Mouse (Mus musculus): ENCODE results near the gene Trim15. TPM values are rescaled to one million over a fixed set of nuclear protein-coding genes. Genes with fewer than 3 reads are reported as not detected.
"Not testable (repeated sequence)": the region's sequence is repeated elsewhere in the genome, so short reads cannot be mapped to it uniquely, and the experiment has no call there.

Trim15 gene
- polyA plus RNA-seq, 1 experiment from 2014 or later: 0.08 TPM

- no peak overlapping the region for H3K4me3 ChIP-seq (ENCODE audit: low read depth, low read length)
- no peaks in the 10 kb centered on the region for H3K36me3 ChIP-seq (ENCODE audit: control insufficient read depth, insufficient read depth, low read length)
- H3K9ac ChIP-seq (ENCODE audit: low read length): no peak overlapping the region
- H3K9me3 ChIP-seq (ENCODE audit: control insufficient read depth, low read length): no peaks in the 10 kb centered on the region
- H3K27ac ChIP-seq (replicated peaks; ENCODE audit: low read depth, low read length): no peak overlapping the region
- ATAC-seq (ENCODE audit: insufficient number of reproducible peaks, low FRiP score, low TSS enrichment, low read depth) (no peak), DNase-seq (ENCODE audit: low spot score) (no peak)
- H3K4me2 ChIP-seq (ENCODE audit: low read depth, severe bottlenecking): no peak overlapping the region
- no peaks in the 10 kb centered on the region for H3K4me1 ChIP-seq (ENCODE audit: control insufficient read depth, insufficient read depth, low read length)
- H3K27me3 ChIP-seq (ENCODE audit: control insufficient read depth, insufficient read depth, low read length): no peaks in the 10 kb centered on the region
- 78% methylated on average over 5 of the region's 5 CpGs for WGBS
These were observed 33.0 kb upstream of the Trim15 start for GRCm38 (mm10) chr17:36900001-36900400.

- Histone ChIP-seq H3K4me2 (ENCODE audit: low read depth, severe bottlenecking) (no peak overlapping the region), H3K27ac (replicated peaks; ENCODE audit: low read depth, low read length) (no peak overlapping the region)
These were observed 32.4 kb upstream of the Trim15 start for GRCm38 (mm10) chr17:36899376-36899775.

GRCm38 (mm10) chr17:36897552-36898205, 30.7 kb upstream of the Trim15 start, which contains the start of gene Trim31:
Trim31 (plus strand) TSS chr17:36898118.
- Histone ChIP-seq H3K27ac (replicated peaks; ENCODE audit: low read depth, low read length) (no peak within 1 kb of the TSS), H3K36me3 (ENCODE audit: control insufficient read depth, insufficient read depth, low read length) (no peaks in the 10 kb centered on the region), H3K4me1 (ENCODE audit: control insufficient read depth, insufficient read depth, low read length) (no peaks in the 10 kb centered on the region), H3K4me2 (ENCODE audit: low read depth, severe bottlenecking) (no peak within 1 kb of the TSS), H3K9me3 (ENCODE audit: control insufficient read depth, low read length) (no peaks in the 10 kb centered on the region), H3K4me3 (ENCODE audit: low read depth, low read length) (no peak within 1 kb of the TSS), H3K27me3 (ENCODE audit: control insufficient read depth, insufficient read depth, low read length) (no peaks in the 10 kb centered on the region), H3K9ac (ENCODE audit: low read length) (no peak within 1 kb of the TSS)
- DNase-seq (ENCODE audit: low spot score) (no peak), ATAC-seq (ENCODE audit: insufficient number of reproducible peaks, low FRiP score, low TSS enrichment, low read depth) (no peak)
- 65% methylated on average over 6 of the region's 6 CpGs for WGBS

More at GRCm38 (mm10) chr17:36899376-36899775, 32.4 kb upstream of the Trim15 start:
- Histone ChIP-seq H3K4me3 (ENCODE audit: low read depth, low read length) (no peak overlapping the region), H3K4me1 (ENCODE audit: control insufficient read depth, insufficient read depth, low read length) (no peaks in the 10 kb centered on the region), H3K9ac (ENCODE audit: low read length) (no peak overlapping the region), H3K9me3 (ENCODE audit: control insufficient read depth, low read length) (no peaks in the 10 kb centered on the region), H3K36me3 (ENCODE audit: control insufficient read depth, insufficient read depth, low read length) (no peaks in the 10 kb centered on the region), H3K27me3 (ENCODE audit: control insufficient read depth, insufficient read depth, low read length) (no peaks in the 10 kb centered on the region)
- no peak for ATAC-seq (ENCODE audit: insufficient number of reproducible peaks, low FRiP score, low TSS enrichment, low read depth)
- no peak for DNase-seq (ENCODE audit: low spot score)
- 85% methylated on average over 4 of the region's 4 CpGs for WGBS

- no peak for DNase-seq (ENCODE audit: low spot score)
- no peaks in the 10 kb centered on the region for H3K4me1 ChIP-seq (ENCODE audit: control insufficient read depth, insufficient read depth, low read length)
- no peak for ATAC-seq (ENCODE audit: insufficient number of reproducible peaks, low FRiP score, low TSS enrichment, low read depth)
- no peak overlapping the region for H3K4me2 ChIP-seq (ENCODE audit: low read depth, severe bottlenecking)
- no peaks in the 10 kb centered on the region for H3K27me3 ChIP-seq (ENCODE audit: control insufficient read depth, insufficient read depth, low read length)
- H3K9me3 ChIP-seq (ENCODE audit: control insufficient read depth, low read length): no peaks in the 10 kb centered on the region
- no peaks in the 10 kb centered on the region for H3K36me3 ChIP-seq (ENCODE audit: control insufficient read depth, insufficient read depth, low read length)
- no peak overlapping the region for H3K4me3 ChIP-seq (ENCODE audit: low read depth, low read length)
- no peak overlapping the region for H3K9ac ChIP-seq (ENCODE audit: low read length)
- no peak overlapping the region for H3K27ac ChIP-seq (replicated peaks; ENCODE audit: low read depth, low read length)
These were observed 30.1 kb upstream of the Trim15 start for GRCm38 (mm10) chr17:36897065-36897464.

- Histone ChIP-seq H3K4me1 (ENCODE audit: control insufficient read depth, insufficient read depth, low read length) (no peaks in the 10 kb centered on the region), H3K36me3 (ENCODE audit: control insufficient read depth, insufficient read depth, low read length) (no peaks in the 10 kb centered on the region), H3K27ac (replicated peaks; ENCODE audit: low read depth, low read length) (no peak overlapping the region), H3K9me3 (ENCODE audit: control insufficient read depth, low read length) (no peaks in the 10 kb centered on the region), H3K4me3 (ENCODE audit: low read depth, low read length) (no peak overlapping the region), H3K4me2 (ENCODE audit: low read depth, severe bottlenecking) (no peak overlapping the region), H3K9ac (ENCODE audit: low read length) (no peak overlapping the region), H3K27me3 (ENCODE audit: control insufficient read depth, insufficient read depth, low read length) (no peaks in the 10 kb centered on the region)
- peak; percentile 59 for DNase-seq (ENCODE audit: low spot score)
- WGBS: 85% methylated on average over 1 of the region's 1 CpGs
- ATAC-seq (ENCODE audit: insufficient number of reproducible peaks, low FRiP score, low TSS enrichment, low read depth): no peak
These were observed 29.6 kb upstream of the Trim15 start for GRCm38 (mm10) chr17:36896583-36896982.

- no peaks in the 10 kb centered on the region; the same call in 1 of the 2 replicates for H3K27me3 ChIP-seq (ENCODE audit: control insufficient read depth, insufficient read depth, low read length)
- 73% methylated on average over 5 of the region's 5 CpGs for WGBS
- H3K9me3 ChIP-seq (ENCODE audit: control insufficient read depth, low read length): no peaks in the 10 kb centered on the region
- no peak overlapping the region for H3K4me2 ChIP-seq (ENCODE audit: low read depth, severe bottlenecking)
- ATAC-seq (ENCODE audit: insufficient number of reproducible peaks, low FRiP score, low TSS enrichment, low read depth) (no peak), DNase-seq (ENCODE audit: low spot score) (no peak)
- no peak overlapping the region for H3K9ac ChIP-seq (ENCODE audit: low read length)
- no peaks in the 10 kb centered on the region for H3K36me3 ChIP-seq (ENCODE audit: control insufficient read depth, insufficient read depth, low read length)
- no peaks in the 10 kb centered on the region for H3K4me1 ChIP-seq (ENCODE audit: control insufficient read depth, insufficient read depth, low read length)
- H3K27ac ChIP-seq (replicated peaks; ENCODE audit: low read depth, low read length): no peak overlapping the region
- H3K4me3 ChIP-seq (ENCODE audit: low read depth, low read length): no peak overlapping the region
These were observed 26.4 kb upstream of the Trim15 start for GRCm38 (mm10) chr17:36893387-36893786.

GRCm38 (mm10) chr17:36892362-36892761, 25.4 kb upstream of the Trim15 start:
- Histone ChIP-seq H3K27ac (replicated peaks; ENCODE audit: low read depth, low read length) (no peak overlapping the region), H3K27me3 (ENCODE audit: control insufficient read depth, insufficient read depth, low read length) (no peaks in the 10 kb centered on the region; the same call in 1 of the 2 replicates), H3K9ac (ENCODE audit: low read length) (no peak overlapping the region), H3K9me3 (ENCODE audit: control insufficient read depth, low read length) (no peaks in the 10 kb centered on the region), H3K36me3 (ENCODE audit: control insufficient read depth, insufficient read depth, low read length) (no peaks in the 10 kb centered on the region), H3K4me3 (ENCODE audit: low read depth, low read length) (no peak overlapping the region), H3K4me2 (ENCODE audit: low read depth, severe bottlenecking) (no peak overlapping the region), H3K4me1 (ENCODE audit: control insufficient read depth, insufficient read depth, low read length) (no peaks in the 10 kb centered on the region)
- ATAC-seq (ENCODE audit: insufficient number of reproducible peaks, low FRiP score, low TSS enrichment, low read depth) (no peak), DNase-seq (ENCODE audit: low spot score) (peak; percentile 42)
- WGBS: 24% methylated on average over 2 of the region's 2 CpGs

- H3K27me3 ChIP-seq (ENCODE audit: control insufficient read depth, insufficient read depth, low read length); H3K4me1 ChIP-seq (ENCODE audit: control insufficient read depth, insufficient read depth, low read length); H3K27ac ChIP-seq (replicated peaks; ENCODE audit: low read depth, low read length); ATAC-seq (ENCODE audit: insufficient number of reproducible peaks, low FRiP score, low TSS enrichment, low read depth); H3K9me3 ChIP-seq (ENCODE audit: control insufficient read depth, low read length); H3K4me3 ChIP-seq (ENCODE audit: low read depth, low read length); H3K4me2 ChIP-seq (ENCODE audit: low read depth, severe bottlenecking); H3K9ac ChIP-seq (ENCODE audit: low read length); H3K36me3 ChIP-seq (ENCODE audit: control insufficient read depth, insufficient read depth, low read length); DNase-seq (ENCODE audit: low spot score): not testable (repeated sequence)
- 89% methylated on average over 1 of the region's 1 CpGs for WGBS
These were observed 24.5 kb upstream of the Trim15 start for GRCm38 (mm10) chr17:36891496-36891895.
